Mouse (Mus musculus) adrenal gland, postnatal 36 days (tissue): ENCODE data around the gene Mn1. TPM values are rescaled to one million over a fixed set of nuclear protein-coding genes. Genes with fewer than 3 reads are reported as not detected.

Source experiments
- DNase-seq, 2 experiments: peaks; one replicate each; pipeline ENCODE4 v3.0.0; 2021; ENCODE audit warnings: mixed read lengths in 1 of 2
- total RNA-seq, 2 experiments: library from RNA; stranded (reverse); gene quantifications; 2 replicates each; pipeline ENCODE4 v1.2.3; 2021

Gene Mn1
- total RNA-seq, 2 experiments from 2014 or later, result 3.2 to 4.7 TPM

GRCm38 (mm10) chr5:111408470-111409105, 8.6 kb upstream of the Mn1 start:
- DNase-seq, result no peak

- peak in 1 of 2 experiments; percentile 29 for DNase-seq
Observed at GRCm38 (mm10) chr5:111409412-111410044, 7.6 kb upstream of the Mn1 start.

GRCm38 (mm10) chr5:111410665-111411064, 6.5 kb upstream of the Mn1 start:
- DNase-seq, result no peak

- peak; percentile 73 to 84 for DNase-seq
Observed at GRCm38 (mm10) chr5:111414192-111414591, 3.0 kb upstream of the Mn1 start.

- DNase-seq, result no peak
Observed at GRCm38 (mm10) chr5:111414770-111415249, 2.4 kb upstream of the Mn1 start.

- DNase-seq, result no peak
Observed at GRCm38 (mm10) chr5:111415575-111415974, 1.6 kb upstream of the Mn1 start.

GRCm38 (mm10) chr5:111416048-111416447, 1.1 kb upstream of the Mn1 start:
- DNase-seq, result no peak

- peak; percentile 33 to 39 for DNase-seq
Observed at GRCm38 (mm10) chr5:111417378-111418131, 393 bp downstream of the Mn1 start.

GRCm38 (mm10) chr5:111418202-111419120, 1.3 kb downstream of the Mn1 start:
- peak in 1 of 2 experiments; percentile 26 for DNase-seq

GRCm38 (mm10) chr5:111419121-111419881, 2.1 kb downstream of the Mn1 start:
- no peak for DNase-seq

- DNase-seq, result no peak
Observed at GRCm38 (mm10) chr5:111420011-111420691, 3.0 kb downstream of the Mn1 start.

GRCm38 (mm10) chr5:111420896-111421295, 3.7 kb downstream of the Mn1 start:
- DNase-seq, result no peak

GRCm38 (mm10) chr5:111421424-111421823, 4.3 kb downstream of the Mn1 start:
- no peak for DNase-seq

GRCm38 (mm10) chr5:111422058-111422800, 5.1 kb downstream of the Mn1 start:
- DNase-seq, result no peak

GRCm38 (mm10) chr5:111423011-111423410, 5.8 kb downstream of the Mn1 start:
- DNase-seq, result no peak

GRCm38 (mm10) chr5:111423616-111424015, 6.5 kb downstream of the Mn1 start:
- no peak for DNase-seq

- DNase-seq, result no peak
Observed at GRCm38 (mm10) chr5:111425813-111426212, 8.7 kb downstream of the Mn1 start.

GRCm38 (mm10) chr5:111426249-111426648, 9.1 kb downstream of the Mn1 start:
- DNase-seq, result no peak

- DNase-seq, result no peak
Observed at GRCm38 (mm10) chr5:111428882-111429281, 11.7 kb downstream of the Mn1 start.

- DNase-seq, result peak in 1 of 2 experiments; percentile 32
Observed at GRCm38 (mm10) chr5:111429726-111430125, 12.6 kb downstream of the Mn1 start.
